Mouse (Mus musculus): ENCODE data around the gene Fam166b. TPM values are rescaled to one million over a fixed set of nuclear protein-coding genes. Genes with fewer than 3 reads are reported as not detected.
A peak's percentile ranks its signal among the peaks of the same experiment; 100 is the strongest.

Fam166b gene
- total RNA-seq, 1 experiment from 2014 or later, result not detected

DNA sequence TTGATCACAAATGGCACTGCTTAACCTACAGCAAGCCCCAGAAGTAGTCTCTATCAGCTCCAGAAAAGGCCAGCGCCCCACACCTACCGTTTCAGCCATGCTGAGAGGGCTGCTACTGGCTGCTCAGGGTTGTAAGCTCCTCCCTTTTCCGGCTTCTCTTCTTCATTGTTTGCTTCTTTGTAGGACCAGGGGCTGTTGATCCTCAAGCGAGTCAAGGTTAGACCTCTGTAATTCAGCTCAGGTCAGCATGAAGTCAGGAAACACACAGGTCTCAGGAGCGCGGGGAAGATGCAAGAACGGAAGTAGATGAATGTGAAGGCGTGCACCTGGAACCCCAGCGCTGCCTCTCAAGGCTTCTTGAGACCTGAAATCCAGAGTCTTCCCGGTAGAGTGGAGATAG, 24.2 kb downstream of the Fam166b start:
- no peak for DNase-seq

DNA sequence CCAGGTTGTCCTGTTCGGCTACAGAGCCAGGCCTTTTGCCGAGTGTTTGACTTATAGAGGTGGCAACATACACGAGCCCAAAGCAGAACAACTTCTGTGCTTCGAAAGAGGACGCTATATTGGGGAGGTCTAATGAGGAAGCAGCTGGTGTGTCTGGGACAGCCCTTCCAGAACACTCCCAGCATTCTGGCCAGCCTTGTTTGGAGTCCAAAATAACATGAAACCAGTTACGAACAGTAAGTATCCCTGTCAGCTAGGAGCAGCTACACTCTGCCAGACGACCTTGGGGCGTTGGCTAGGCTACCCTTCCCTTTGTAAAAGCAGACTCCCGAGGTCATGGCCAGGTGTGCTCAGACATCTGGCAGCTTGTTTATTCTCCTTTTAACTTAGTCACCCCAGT, 26.7 kb downstream of the Fam166b start:
- DNase-seq, result peak; percentile 69

DNA sequence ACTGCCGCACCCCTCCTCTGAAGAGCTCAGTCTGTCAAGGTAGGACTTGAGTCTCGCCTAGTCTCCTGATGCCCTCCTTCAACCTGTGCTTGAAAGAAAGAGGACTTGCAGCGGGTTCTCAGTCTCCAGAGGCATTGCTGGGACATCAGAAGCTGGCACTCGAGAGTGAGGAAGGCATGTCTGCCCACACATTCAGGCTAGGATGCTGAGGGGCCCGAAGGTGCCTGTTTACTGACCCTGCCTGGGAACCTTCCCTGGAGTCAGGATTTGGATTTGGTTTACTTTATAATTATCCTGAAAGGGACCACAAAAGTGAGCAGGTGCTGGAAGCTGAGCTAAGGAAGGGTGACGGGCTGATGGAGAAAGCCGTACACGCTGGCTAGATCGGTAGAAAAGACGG, 27.4 kb downstream of the Fam166b start:
- no peak for DNase-seq

DNA sequence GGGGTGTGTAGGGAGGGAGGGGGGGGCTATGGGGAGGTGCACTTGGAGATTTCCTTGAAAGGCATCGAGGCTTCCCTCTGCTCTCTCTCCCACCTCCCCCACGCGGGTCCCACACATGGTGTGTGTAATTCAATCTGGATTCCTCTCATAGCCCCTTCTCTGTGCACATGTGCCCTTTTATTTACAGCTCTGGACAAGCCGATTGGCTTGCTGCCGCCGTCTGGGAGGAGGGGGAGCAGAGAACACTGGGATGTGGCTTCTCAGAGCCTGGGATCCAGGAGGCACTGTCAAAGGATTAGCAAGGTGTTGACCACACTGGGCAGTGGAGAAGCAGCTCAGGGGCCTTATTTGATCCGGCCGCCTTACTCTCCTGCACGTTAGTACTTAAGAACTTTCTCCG, 28.0 kb downstream of the Fam166b start:
- no peak for DNase-seq

DNA sequence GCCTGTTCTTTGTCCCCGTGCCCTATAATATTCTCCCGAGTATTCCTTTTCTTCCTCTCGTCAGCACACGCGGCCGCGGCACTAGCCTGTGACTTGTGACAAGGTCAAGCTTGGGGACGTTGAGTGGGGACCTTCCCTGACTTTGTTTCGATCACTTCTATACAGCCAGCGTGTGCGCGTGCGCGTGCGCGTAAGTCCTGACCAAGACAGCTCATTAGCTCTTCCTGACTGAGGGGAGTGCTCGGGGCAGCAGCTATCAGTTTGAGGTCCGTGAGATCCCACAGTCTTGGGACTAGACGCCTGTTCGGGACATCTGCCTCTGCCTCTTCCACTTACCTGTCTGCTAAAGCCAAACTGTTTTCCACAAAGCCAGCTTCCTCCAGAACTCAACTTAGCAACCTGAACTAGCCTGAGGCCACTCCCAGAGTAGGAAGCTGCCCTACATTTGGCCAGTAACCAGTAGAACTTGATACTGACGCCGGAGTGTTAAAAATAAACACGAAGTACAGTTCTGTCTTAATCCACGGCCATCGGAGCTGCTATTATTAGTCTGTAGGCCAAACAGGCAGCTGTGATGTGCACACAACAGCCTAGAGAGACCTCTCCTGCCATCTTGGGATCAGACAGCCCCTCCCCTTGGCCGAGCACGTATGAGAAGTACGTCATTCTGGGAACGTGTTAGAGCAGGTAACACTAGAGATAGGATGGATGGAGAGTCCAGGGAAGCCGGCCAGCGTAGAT, 29.4 kb downstream of the Fam166b start:
- no peak for DNase-seq

DNA sequence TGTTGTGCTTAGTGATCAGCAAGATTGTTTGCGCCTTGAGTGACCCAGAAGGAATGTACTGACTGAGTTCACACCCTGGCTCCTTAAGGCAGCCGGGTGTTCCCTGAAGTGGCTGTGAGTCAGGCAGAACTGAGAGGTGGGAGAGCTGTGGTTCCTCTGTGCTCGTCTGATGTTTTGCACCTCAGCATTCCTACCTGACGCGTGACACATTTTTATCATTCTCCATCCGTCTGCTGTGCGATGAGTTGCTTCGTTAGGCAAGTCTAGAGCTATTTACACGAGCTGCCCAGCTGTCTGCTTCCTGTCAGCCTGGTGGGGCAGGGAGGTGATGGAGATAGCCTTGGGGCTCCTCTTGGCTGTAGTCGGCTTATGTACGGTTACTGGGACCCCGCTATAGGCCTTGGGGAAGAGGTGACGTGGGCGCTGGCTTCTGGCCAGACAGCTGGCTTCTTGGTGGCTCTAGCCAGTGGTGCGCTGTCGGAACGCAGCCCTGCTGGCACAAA, 30.1 kb downstream of the Fam166b start:
- peak; percentile 86 for DNase-seq

DNA sequence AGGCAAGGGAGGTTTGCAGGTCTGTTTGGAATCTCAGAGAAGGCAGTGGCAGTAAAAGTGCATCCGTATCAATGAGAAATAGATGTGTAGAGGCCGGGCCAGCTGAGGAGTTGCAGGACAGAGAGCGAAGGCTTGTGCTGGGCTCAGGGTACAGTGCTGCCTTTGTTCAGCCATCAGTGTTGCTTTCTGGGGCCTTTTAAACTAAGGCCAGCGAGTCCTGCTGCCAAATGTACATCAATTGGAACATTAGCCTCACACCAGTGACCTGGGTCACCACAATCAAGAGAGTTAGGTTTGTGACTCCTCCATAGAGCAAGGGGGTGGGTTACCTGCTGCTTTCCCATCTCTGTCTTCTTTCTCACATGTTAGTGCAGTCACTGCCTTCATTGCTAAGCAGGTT, 30.9 kb downstream of the Fam166b start:
- DNase-seq, result no peak

DNA sequence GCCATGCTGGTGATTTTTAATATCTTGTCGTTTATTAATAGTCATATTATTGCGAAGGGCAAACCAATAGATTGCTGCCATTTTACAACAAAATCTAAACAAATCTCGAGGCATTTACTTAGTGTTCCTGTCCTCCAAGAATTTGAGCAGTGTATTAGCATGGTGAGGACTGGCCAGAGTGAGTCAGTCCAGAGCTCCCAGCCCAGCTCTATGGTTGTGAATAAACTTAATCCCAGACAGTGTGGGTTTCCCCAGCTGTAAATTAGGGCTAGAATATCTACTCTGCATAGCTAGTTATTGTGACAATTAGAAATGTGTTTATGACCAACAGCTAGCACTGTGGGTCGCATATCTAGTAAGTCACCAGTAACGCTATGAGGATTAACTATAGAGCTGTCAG, 32.6 kb downstream of the Fam166b start:
- no peak for DNase-seq

DNA sequence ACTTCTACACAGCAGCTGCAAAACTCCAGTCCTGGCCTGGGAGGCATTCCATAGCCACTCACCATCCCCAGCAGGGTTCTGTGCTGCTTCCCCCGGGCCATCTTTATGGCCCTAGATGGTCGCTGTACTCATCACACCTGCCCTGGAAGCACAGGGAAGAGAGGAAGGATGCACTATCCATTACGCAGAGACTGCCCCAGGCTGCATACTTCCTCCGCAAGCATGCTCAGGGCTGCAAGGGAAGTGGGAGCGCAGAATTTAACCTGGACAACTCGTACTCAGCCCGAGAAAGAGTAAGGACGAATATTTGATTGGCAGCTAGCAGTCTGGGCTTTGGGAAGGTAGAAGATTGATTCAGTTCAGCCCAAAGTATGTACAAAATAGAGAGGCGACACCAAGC, 33.1 kb downstream of the Fam166b start:
- no peak for DNase-seq

DNA sequence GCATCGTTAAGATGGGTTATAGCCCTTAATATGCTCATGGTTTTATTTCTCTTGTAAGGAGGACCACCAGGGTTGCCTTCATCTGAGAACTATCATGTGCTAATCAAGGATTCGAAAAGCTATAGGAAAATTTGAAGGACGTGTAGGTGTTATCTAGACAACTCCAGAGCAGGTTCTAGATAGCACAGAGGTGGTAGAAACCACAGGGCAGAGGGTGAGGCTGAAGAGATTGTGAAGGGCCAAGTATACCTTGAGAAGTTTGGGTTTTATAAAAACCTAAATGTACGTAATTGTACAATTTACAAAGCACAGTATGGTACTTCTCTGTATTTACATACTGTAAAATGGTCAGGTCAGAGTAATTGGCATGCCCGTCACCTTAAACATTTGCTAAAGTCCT, 33.8 kb downstream of the Fam166b start:
- DNase-seq, result no peak

DNA sequence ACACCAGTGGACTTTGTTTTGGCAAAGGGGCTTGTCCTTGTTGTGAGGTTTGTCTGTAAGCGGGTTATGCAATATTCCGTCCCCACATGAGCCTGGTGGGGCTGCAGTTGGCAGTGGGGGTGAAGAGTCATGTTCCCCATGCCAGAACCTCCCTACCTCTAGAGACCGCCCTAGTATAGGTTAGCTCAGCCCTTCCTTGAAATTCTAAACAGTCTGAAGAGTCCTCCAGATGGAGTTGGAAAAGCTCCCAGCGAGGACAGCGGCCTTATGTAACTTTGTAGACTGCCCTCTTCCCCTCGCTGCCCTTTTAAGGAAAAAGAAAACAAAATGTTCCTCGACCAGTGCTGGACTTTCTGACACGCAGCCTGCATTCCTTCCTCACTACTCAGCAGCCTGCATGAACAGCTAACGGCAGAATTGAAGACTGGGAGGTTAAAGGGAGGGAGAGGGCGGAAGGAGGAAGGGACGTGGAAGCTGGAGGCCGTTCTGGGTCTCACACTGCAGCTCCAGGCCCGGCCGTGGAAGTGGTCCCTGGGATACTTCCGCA, 34.5 kb downstream of the Fam166b start:
- peak; percentile 80 for DNase-seq

DNA sequence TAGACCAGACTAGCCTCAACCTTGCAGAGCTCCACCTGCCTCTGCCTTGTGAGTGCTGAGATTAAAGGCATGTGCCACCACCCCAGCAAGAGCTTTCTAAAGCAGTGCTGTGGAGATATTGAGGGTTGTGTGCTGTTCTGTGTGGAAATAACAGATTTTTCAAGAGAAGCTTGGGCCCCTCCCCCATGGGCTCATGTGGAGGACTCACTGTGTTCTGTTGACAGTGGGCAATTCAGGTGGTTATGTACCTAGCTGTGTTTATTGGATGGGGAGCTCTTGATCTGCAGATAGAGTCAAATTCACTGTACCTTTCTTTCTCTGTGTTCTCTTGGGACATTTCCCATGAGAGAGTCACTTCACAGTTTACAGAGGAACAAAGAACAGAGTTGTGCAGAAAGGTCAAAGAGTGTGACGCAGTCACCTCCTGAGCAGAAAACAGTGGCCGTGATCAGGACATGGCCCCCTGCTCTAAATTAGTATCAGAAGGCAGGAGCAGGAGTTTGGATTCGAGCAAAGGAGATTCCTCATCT, 37.3 kb downstream of the Fam166b start:
- DNase-seq, result no peak

DNA sequence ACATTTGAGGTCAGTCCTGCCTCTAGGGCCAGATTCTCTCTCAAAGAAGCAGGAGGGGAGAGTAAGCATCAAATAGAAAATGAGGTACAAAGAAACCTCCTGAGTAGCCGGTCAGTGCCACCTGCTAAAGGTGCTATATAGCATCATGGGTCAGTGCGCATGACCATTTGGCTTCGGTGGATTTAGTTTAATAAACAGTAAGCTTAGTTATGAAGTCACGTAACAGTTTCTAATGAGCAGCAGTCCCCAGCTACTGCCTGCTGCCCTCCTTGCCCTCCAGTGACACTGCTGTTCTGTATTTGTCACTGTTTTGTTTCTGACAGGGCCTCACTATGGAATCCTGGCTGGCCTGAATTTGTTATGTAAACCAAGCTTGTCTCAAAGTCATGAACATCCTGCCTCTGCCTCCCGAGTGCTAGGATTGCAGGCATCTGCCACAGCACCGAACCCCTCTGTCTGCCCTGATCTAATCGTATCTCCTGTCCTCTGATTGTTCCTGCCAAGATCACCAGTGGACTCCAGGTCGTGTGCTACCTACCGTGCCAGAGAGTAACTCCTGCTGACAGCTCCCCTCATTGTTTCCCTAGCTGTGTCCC, 39.0 kb downstream of the Fam166b start:
- DNase-seq, result no peak

DNA sequence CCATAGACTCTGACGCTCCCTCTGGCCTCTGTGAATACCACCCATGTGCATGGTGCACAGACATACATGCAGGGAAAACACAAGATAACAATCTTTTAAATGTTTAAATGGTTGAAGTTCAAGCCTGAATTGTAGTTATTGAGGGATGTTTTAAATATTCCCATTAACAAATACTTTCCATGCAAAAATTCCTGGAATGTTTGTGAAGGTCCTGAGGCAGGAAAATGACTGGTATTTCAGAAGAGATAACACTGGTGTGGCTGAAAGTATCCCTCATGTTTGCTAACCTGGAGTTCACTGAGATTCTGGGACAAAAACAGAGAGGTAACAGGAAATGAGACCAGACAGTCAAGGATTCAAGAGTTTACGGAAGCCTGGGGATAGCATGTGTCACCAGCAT, 39.5 kb downstream of the Fam166b start:
- no peak for DNase-seq

DNA sequence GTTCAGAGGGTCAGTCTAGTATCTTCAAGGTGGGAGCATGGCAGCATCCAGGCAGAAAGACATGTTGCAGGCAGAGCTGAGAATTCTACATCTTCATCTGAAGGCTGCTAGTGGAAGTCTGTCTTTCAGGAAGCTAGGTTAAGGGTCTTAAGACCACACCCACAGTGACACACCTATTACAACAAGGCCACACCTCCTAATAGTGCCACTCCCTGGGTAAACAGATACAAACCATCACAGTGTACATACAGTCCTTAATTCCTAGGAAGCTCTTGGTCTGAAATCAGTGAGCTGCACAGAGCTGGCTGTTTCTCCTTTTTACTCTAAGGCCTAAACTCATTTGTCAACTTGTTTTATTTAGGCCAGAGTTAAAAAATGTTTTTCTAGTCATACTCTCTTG, 42.0 kb downstream of the Fam166b start:
- DNase-seq, result no peak

DNA sequence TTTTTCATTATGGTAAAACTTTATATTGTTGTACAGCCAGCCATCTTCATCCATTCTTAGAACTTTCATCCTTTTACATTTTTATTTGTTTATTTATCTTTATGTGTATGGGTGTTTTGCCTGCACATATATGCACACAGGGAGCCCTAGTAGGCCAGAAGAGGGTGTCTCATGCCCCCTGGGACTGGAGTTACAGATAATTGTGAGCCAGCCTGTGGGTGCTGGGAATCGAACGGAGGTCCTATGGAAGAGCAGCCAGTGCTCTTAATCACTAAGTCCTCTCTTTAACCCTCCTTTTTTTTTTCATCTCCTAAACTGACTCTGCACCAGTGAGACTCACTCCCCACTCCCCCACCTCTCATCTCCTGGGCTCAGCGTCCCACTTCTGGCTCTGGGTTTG, 44.4 kb downstream of the Fam166b start:
- no peak for DNase-seq

DNA sequence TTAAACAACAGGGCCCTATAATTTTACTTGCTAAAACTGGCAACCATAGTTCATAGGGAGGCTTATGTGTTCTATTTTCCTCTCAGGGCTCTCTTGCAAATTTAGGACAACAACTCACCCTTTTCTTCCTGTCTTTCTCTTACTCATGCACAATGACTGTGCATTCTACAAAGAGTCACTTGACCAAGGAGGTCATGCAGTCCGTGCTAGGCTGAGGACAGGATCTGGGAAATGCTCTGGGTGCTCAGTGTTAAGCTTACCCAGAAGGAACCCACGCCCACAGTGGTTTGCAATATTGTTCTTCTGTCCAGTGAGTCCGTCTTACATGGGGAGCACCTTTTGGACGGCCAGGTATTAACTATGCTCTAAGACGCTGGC, 44.9 kb downstream of the Fam166b start:
- no peak for DNase-seq

DNA sequence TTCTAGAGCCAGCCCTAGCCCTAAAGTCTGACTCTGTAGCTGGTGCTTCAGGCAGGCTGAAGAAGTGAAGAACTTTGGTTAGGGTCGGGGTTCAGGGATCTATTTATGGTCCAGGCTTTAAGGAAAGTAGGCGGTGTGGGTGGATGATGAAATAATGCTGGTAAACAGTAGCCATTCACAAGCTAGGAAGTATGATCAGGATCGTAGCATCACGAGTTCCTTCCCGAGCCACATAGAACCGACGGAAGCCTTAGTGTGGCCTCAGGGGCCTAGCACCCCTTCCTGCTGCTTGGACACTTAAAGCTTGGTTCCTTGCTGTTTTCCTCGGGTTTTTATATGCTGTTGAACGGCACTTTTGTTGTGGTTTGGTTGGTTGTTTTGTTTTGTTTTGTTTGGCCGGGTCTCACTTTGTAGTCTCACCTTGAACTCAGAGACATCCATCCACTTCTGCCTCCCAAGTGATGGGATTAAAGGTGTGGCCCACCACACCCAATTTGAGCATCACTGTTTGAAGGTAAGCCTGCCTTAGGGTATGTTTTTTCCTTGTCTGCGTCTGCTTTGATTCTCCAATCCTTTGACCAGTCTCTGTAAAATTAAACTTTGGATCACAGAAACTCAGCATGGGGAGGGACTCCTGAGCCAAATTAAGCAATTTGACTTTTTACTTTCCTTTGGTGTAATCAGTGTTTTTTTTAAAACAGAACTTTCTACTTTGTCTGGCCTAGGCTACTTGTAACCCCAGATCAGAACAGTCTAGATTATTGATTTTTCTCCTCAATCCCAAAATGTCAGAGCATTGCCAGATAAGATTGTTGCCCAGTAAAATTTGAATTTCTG, 45.5 kb downstream of the Fam166b start:
- no peak for DNase-seq

DNA sequence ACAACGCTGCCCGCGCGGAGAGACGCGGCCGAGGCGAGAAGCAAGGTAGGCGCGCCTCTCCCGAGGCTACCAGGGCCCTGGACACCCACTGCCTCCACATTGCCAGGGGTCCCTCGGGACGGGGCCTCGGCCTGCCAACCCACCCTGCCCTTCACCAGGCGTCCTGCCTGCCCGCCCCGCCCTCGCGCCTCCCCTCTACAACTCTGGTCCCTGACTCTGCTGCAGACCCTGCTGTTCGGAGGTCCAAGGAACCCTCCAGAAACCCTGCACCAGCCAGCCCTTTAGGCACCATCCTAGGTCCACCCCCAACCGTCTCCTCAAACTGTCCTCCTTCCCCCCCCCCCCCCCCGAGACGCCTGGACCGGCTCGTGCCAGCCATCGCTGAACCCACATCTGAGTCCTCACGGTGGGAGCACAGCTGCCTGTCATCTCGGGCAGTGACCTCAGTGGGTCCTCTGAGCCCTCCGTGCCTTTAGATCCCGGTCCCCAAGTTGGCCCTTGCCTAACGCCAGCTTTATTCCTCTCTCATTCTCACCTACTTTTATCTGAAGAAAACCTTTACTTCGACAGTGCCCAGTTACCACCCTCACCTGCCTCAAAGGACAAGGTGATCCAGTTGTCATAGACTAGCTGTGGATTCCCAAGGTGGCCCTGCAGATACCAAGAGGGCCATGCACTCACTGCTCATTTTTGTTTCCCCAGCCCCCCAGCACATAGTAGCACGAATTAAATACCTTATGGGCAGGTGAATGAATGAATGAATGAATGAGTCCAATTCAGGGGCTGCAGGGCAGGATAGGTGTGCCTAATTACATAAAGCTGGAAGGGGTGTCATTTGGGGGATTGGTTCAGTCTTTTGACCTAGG, 46.5 kb downstream of the Fam166b start:
- DNase-seq, result no peak

DNA sequence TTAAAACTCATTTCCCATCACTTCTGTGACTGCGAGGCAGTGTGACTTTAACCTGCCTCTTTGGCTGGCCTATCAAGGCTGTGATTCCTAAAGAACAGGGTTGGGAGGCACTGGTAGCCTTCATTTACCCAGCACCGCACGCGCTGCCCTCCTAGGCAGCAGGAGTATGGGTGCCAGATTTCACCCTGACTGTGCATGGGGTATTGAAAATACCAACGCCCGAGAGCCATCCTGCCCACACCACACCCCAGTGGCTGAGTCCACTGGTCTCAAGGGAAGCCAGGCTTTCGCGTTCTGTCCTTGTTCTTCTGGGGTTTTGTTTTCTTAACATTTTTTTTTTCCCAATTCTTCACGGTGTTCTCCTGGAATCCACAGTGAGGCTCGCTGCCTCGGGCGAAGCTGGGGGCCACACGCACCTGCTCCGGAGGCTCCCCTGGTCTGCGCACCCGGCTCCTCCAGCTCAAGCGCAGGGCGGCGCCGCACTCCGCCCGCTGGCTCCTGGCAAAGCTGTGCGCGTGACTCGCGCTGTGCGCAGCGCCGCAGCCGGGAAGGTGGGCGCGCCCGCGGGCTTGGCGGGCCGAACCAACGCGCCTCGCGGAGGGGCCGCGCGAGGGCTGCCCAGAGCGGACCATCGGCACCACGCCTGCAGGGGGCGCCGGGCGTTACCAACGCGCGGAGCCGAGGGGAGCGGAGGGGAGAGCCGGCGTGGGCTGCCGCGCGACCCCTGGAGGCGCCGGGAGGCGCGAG, 47.4 kb downstream of the Fam166b start, which contains the start of gene Rusc2:
Rusc2 (plus strand) TSS at position 572 of the 747 bp plus-strand sequence.
- DNase-seq, result peak; percentile 94

DNA sequence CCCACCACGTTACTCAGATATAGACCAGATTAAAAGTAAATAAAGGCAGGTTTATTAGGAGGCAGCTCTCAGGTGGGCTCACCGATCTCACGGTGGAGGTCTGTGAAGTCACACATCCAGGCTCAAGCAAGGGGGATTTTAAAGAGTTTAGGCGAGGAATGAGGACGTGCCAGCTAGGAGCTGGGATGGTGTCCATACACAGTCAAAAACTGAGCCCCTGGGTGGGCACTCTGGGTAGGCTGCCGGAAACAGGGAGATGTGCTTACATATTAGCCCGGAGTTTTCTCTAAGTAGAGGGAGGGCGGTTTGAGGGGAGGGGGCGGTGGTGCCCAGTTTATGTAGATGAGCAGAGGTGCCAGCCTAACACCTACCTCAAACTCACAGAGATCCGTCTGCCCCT, 48.0 kb downstream of the Fam166b start:
- no peak for DNase-seq

Measured in adrenal gland, postnatal 14 days (tissue).